Mouse (Mus musculus) neutrophil, adult 65 days (primary cell): ENCODE data around the gene Ccdc173. TPM values are rescaled to one million over a fixed set of nuclear protein-coding genes. Genes with fewer than 3 reads are reported as not detected.

Experiments used
- total RNA-seq: library from RNA; stranded (reverse); gene quantifications from 2 replicates; pipeline ENCODE4 v1.2.4, GENCODE M21; 2023

Gene Ccdc173
- total RNA-seq: 1.3 and 1.5 TPM in 2 replicates

GRCm38 (mm10) chr2:69789429-69790069 is at the start of gene Ccdc173, which contains the start of gene Phospho2:
Ccdc173 (minus strand) TSS chr2:69789575.
Phospho2 (plus strand) TSS chr2:69789623.

GRCm38 (mm10) chr2:69821711-69822110 is 32.3 kb upstream of the Ccdc173 start, which contains the start of gene Klhl23:
Klhl23 (plus strand) TSS chr2:69821944.

GRCm38 (mm10) chr2:69722273-69722649 is 67.1 kb downstream of the Ccdc173 start, which contains the start of gene Ppig:
Ppig (plus strand) TSS chr2:69722545.

GRCm38 (mm10) chr2:69712981-69713625 is 76.3 kb downstream of the Ccdc173 start, which contains the start of gene Fastkd1:
Fastkd1 (minus strand) TSS chr2:69713516.

Other genes with a start within 250 kb of the Ccdc173 start
- not detected in 2 replicates for gene Lrp2, start 203.5 kb downstream of the Ccdc173 start, total RNA-seq
- gene Bbs5, start 142.4 kb downstream of the Ccdc173 start, total RNA-seq: 0.64 and 1.1 TPM in 2 replicates
- 0.20 and 0.66 TPM in 2 replicates for gene Klhl41, start 119.5 kb downstream of the Ccdc173 start, total RNA-seq
- 2.8 and 3.2 TPM in 2 replicates for gene Fastkd1, start 76.1 kb downstream of the Ccdc173 start, total RNA-seq
- 63.0 and 90.9 TPM in 2 replicates for gene Ppig, start 67.0 kb downstream of the Ccdc173 start, total RNA-seq
- gene Phospho2, start within 50 bp of the Ccdc173 start, total RNA-seq: 19.4 and 19.5 TPM in 2 replicates
- 4.1 and 4.5 TPM in 2 replicates for gene Klhl23, start 32.4 kb upstream of the Ccdc173 start, total RNA-seq
- gene Ssb, start 72.0 kb upstream of the Ccdc173 start, total RNA-seq: 96.1 and 99.1 TPM in 2 replicates
- 6.2 and 6.5 TPM in 2 replicates for gene Mettl5, start 96.0 kb upstream of the Ccdc173 start, total RNA-seq
- 37.4 and 60.3 TPM in 2 replicates for gene Ubr3, start 107.7 kb upstream of the Ccdc173 start, total RNA-seq
- not detected in 2 replicates for gene Myo3b, start 249.6 kb upstream of the Ccdc173 start, total RNA-seq